Mouse (Mus musculus): Measurements from ENCODE around the gene Rapgef1. TPM values are rescaled to one million over a fixed set of nuclear protein-coding genes. Genes with fewer than 3 reads are reported as not detected.

Gene Rapgef1
- total and polyA plus RNA-seq, 3 experiments = 86.5 to 185 (median 170) TPM

GRCm38 (mm10) chr2:29751497-29751896, 132.0 kb downstream of the Rapgef1 start, which contains the start of gene Gm13420:
Gene Gm13420, minus strand, starts transcription at chr2:29751685.
- no peak within 1 kb of the TSS for H3K4me2 ChIP-seq (ENCODE audit: insufficient read depth, low read depth, poor library complexity, severe bottlenecking)
- TF ChIP-seq MAX (IDR thresholded peaks at IDR 0.05; ENCODE audit: low read length) (no peak), UBTF (IDR thresholded peaks at IDR 0.05; ENCODE audit: low read depth, low read length) (no peak), POLR2A (IDR thresholded peaks at IDR 0.05; ENCODE audit: low read depth, low read length) (no peak), MEF2A (IDR thresholded peaks at IDR 0.05; ENCODE audit: borderline replicate concordance, low read depth, low read length) (no peak), TCF12 (IDR thresholded peaks at IDR 0.05; ENCODE audit: low read depth, low read length) (no peak), JUND (conservative IDR thresholded peaks at IDR 0.05; ENCODE audit: low read depth, low read length) (no peak), ETS1 (conservative IDR thresholded peaks at IDR 0.05; ENCODE audit: low read depth, low read length) (no peak), RCOR1 (conservative IDR thresholded peaks at IDR 0.05; ENCODE audit: low read depth, low read length) (no peak), POLR2AphosphoS2 (IDR thresholded peaks at IDR 0.05; ENCODE audit: low read depth, low read length) (no peak), TBP (conservative IDR thresholded peaks at IDR 0.05; ENCODE audit: low read depth, low read length) (no peak), CHD1 (IDR thresholded peaks at IDR 0.05; ENCODE audit: low read depth, low read length) (no peak), MAZ (IDR thresholded peaks at IDR 0.05; ENCODE audit: low read depth, low read length) (no peak)
- no peak within 1 kb of the TSS for H3K27ac ChIP-seq (ENCODE audit: insufficient read depth, low read depth)
- dilution Hi-C loops (cut with MboI; ENCODE audit: extremely low pct_ligation_motif_present, extremely low pct_unique_long_range_greater_than_20kb, low sequenced_read_pairs) (no loop called here), in situ Hi-C loops (cut with MboI; ENCODE audit: low pct_ligation_motif_present, low pct_unique_long_range_greater_than_20kb, low sequenced_read_pairs) (no loop called here)
- no peak for DNase-seq (ENCODE audit: extremely low read depth)
- H3K36me3 ChIP-seq (replicated peaks in 1 of 2; ENCODE audit: control insufficient read depth in 1 of 2, insufficient read depth in 1 of 2, low read length in 1 of 2) = no peaks in the 10 kb centered on the region
- peaks cover 4% of the 10 kb centered on the region for H3K27me3 ChIP-seq (replicated peaks)
- H3K79me2 ChIP-seq (replicated peaks; ENCODE audit: control insufficient read depth, extremely low read depth, insufficient read depth, poor library complexity, severe bottlenecking) = no peaks in the 10 kb centered on the region
- no peak within 1 kb of the TSS for H3K4me3 ChIP-seq (replicated peaks in 1 of 3; ENCODE audit: low read depth in 2 of 3, low read length in 2 of 3, poor library complexity in 1 of 3)
- H3K4me1 ChIP-seq (ENCODE audit: control insufficient read depth in 1 of 2, insufficient read depth in 2 of 2) = peaks cover 9 to 14% of the 10 kb centered on the region in 2 experiments; a peak in 2 of 4 replicates
- H3K9me3 ChIP-seq (replicated peaks; ENCODE audit: low read length) = peaks cover 6% of the 10 kb centered on the region
- no peak within 1 kb of the TSS for H3K9ac ChIP-seq (ENCODE audit: insufficient read depth, low read depth)

- Histone ChIP-seq H3K4me3 (replicated peaks in 1 of 3; ENCODE audit: low read depth in 2 of 3, low read length in 2 of 3, poor library complexity in 1 of 3) (no peak overlapping the region), H3K27ac (ENCODE audit: insufficient read depth, low read depth) (no peak overlapping the region), H3K4me1 (ENCODE audit: control insufficient read depth in 1 of 2, insufficient read depth in 2 of 2) (peaks cover 9 to 14% of the 10 kb centered on the region in 2 experiments; a peak in 2 of 4 replicates), H3K9me3 (replicated peaks; ENCODE audit: low read length) (peaks cover 6% of the 10 kb centered on the region), H3K36me3 (replicated peaks in 1 of 2; ENCODE audit: control insufficient read depth in 1 of 2, insufficient read depth in 1 of 2, low read length in 1 of 2) (no peaks in the 10 kb centered on the region), H3K4me2 (ENCODE audit: insufficient read depth, low read depth, poor library complexity, severe bottlenecking) (no peak overlapping the region), H3K9ac (ENCODE audit: insufficient read depth, low read depth) (no peak overlapping the region), H3K27me3 (replicated peaks) (peaks cover 5% of the 10 kb centered on the region), H3K79me2 (replicated peaks; ENCODE audit: control insufficient read depth, extremely low read depth, insufficient read depth, poor library complexity, severe bottlenecking) (no peaks in the 10 kb centered on the region)
- dilution Hi-C loops (cut with MboI; ENCODE audit: extremely low pct_ligation_motif_present, extremely low pct_unique_long_range_greater_than_20kb, low sequenced_read_pairs) (no loop called here), in situ Hi-C loops (cut with MboI; ENCODE audit: low pct_ligation_motif_present, low pct_unique_long_range_greater_than_20kb, low sequenced_read_pairs) (no loop called here)
- TF ChIP-seq IRF4 (IDR thresholded peaks at IDR 0.05; ENCODE audit: low read depth, low read length) = no peak
- DNase-seq (ENCODE audit: extremely low read depth) = no peak
Measured at GRCm38 (mm10) chr2:29752397-29752796, 132.9 kb downstream of the Rapgef1 start.

GRCm38 (mm10) chr2:29755693-29756092, 136.2 kb downstream of the Rapgef1 start:
- Histone ChIP-seq H3K4me3 (replicated peaks in 1 of 3; ENCODE audit: low read depth in 2 of 3, low read length in 2 of 3, poor library complexity in 1 of 3) (no peak overlapping the region), H3K79me2 (replicated peaks; ENCODE audit: control insufficient read depth, extremely low read depth, insufficient read depth, poor library complexity, severe bottlenecking) (no peaks in the 10 kb centered on the region), H3K9ac (ENCODE audit: insufficient read depth, low read depth) (no peak overlapping the region), H3K27me3 (replicated peaks) (peaks cover 5% of the 10 kb centered on the region), H3K27ac (ENCODE audit: insufficient read depth, low read depth) (no peak overlapping the region), H3K4me1 (ENCODE audit: control insufficient read depth in 1 of 2, insufficient read depth in 2 of 2) (peaks cover 3 to 6% of the 10 kb centered on the region in 2 experiments; a peak in 2 of 4 replicates), H3K36me3 (replicated peaks in 1 of 2; ENCODE audit: control insufficient read depth in 1 of 2, insufficient read depth in 1 of 2, low read length in 1 of 2) (no peaks in the 10 kb centered on the region), H3K9me3 (replicated peaks; ENCODE audit: low read length) (peaks cover 6% of the 10 kb centered on the region), H3K4me2 (ENCODE audit: insufficient read depth, low read depth, poor library complexity, severe bottlenecking) (no peak overlapping the region)
- no peak for TF ChIP-seq ZC3H11A (IDR thresholded peaks at IDR 0.05; ENCODE audit: low read depth, low read length)
- TF ChIP-seq GABPA (IDR thresholded peaks at IDR 0.05; ENCODE audit: insufficient replicate concordance, low read depth, low read length) = no peak
- no peak for TF ChIP-seq ETS1 (conservative IDR thresholded peaks at IDR 0.05; ENCODE audit: low read depth, low read length)
- no peak for TF ChIP-seq EP300 (IDR thresholded peaks at IDR 0.05; ENCODE audit: low read length)
- in situ Hi-C loops (cut with MboI; ENCODE audit: low pct_ligation_motif_present, low pct_unique_long_range_greater_than_20kb, low sequenced_read_pairs) = no loop called here
- DNase-seq (ENCODE audit: extremely low read depth) = no peak
- dilution Hi-C loops (cut with MboI; ENCODE audit: extremely low pct_ligation_motif_present, extremely low pct_unique_long_range_greater_than_20kb, low sequenced_read_pairs) = no loop called here

Data from CH12.LX (cell line).